In the genomic region with DNA sequence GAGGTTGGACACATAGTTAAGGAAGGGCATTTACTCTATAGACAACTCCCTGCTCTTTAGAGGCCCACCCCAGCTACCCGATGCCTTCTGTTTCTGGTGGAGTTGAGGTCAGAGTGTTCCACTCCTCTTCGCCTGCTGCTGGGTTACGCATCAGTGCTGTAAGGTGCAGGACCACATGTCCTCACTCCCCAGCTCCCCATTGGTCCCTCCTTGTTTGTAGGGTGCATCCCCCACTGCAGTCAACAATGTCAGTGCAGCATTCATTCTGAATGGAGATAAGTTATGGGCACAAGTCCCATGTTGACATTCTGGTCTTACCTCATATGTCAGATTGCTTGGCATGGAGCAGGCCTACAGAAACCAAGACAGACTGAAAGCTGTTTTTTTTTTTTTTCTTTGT, we compare ENCODE assay signal across 17 mouse cellular contexts.
A peak's percentile ranks its signal among the peaks of the same experiment; 100 is the strongest.
DNase-seq lines count a peak whose midpoint lies in the region; ATAC-seq lines count a peak whose summit lies in the region.
"Had no signal": no experiment of that assay in that cellular context is flagged by ENCODE, and none has a peak within 500 bp of the region (broad histone marks: within the 10 kb centered on the region; RNA-seq: fewer than 3 reads in every experiment).

No protein-coding gene starts in this region.

- H3K27ac ChIP-seq in kidney, embryonic 16.5 days (ENCODE audit: low read length), result no peak overlapping the region
- H3K27ac ChIP-seq: macrophage; neural tube, embryonic 12.5 days; stomach, postnatal 0 days had no signal

- H3K4me2 ChIP-seq in kidney, embryonic 16.5 days (replicated peaks; ENCODE audit: low read depth, low read length), result no peak overlapping the region
- H3K4me2 ChIP-seq: neural tube, embryonic 12.5 days had no signal

- 48% methylated on average over 3 of the region's 3 CpGs for WGBS in kidney, embryonic 16.5 days

- H3K9ac ChIP-seq in kidney, embryonic 16.5 days (replicated peaks; ENCODE audit: low read length), result no peak overlapping the region
- H3K9ac ChIP-seq: heart, embryonic 13.5 days; neural tube, embryonic 12.5 days had no signal

- peak; percentile 37; the same call in 1 of the 2 replicates for ATAC-seq in kidney, embryonic 16.5 days (ENCODE audit: low FRiP score, low TSS enrichment)
- ATAC-seq: intestine, embryonic 16.5 days had no signal

- peaks cover 22% of the 10 kb centered on the region for H3K4me1 ChIP-seq in kidney, embryonic 16.5 days (ENCODE audit: insufficient read depth, low read length)

- H3K36me3 ChIP-seq in kidney, embryonic 16.5 days (ENCODE audit: insufficient read depth, low read length), result no peaks in the 10 kb centered on the region
- H3K36me3 ChIP-seq: heart, embryonic 13.5 days; neural tube, embryonic 12.5 days had no signal

- H3K4me3 ChIP-seq in kidney, embryonic 16.5 days (ENCODE audit: low read length), result no peak overlapping the region
- H3K4me3 ChIP-seq: heart, embryonic 13.5 days; neural tube, embryonic 12.5 days had no signal

- intact Hi-C loops in heart, postnatal 25 days (cut with DNase I), result loop anchor here (5.0 kb wide), 1 partner anchor 39 kb away; no protein-coding TSS in a partner anchor

- H3K9me3 ChIP-seq in kidney, embryonic 16.5 days (ENCODE audit: low read length), result no peaks in the 10 kb centered on the region
- H3K9me3 ChIP-seq: heart, embryonic 13.5 days; neural tube, embryonic 12.5 days had no signal

- H3K27me3 ChIP-seq in kidney, embryonic 16.5 days (ENCODE audit: insufficient read depth, low read length), result no peaks in the 10 kb centered on the region
- H3K27me3 ChIP-seq: heart, embryonic 13.5 days; neural tube, embryonic 12.5 days had no signal

- DNase-seq in heart, adult 11 months, result peak; percentile 94
- DNase-seq in heart, postnatal 25 days (ENCODE audit: low spot score), result no peak
- DNase-seq in kidney, postnatal 4 days, result no peak
- peak; percentile 19 for DNase-seq in ovary, adult 18-20 months (ENCODE audit: low spot score)
- DNase-seq in ovary, postnatal 36 days (ENCODE audit: low spot score), result no peak
- DNase-seq in lung, postnatal 36 days, result no peak
- DNase-seq: cerebellum, postnatal 25 days; gastrocnemius, postnatal 36 days; lung, adult 2 months; right cerebral cortex, postnatal 25 days; thymus, postnatal 14 days had no signal

Comparison
In these comparisons a context has a peak if more than half of its experiments do, and no peak if none do; other contexts are left out.
1. DNase-seq: peak in heart, adult 11 months (single experiment) and ovary, adult 18-20 months (single experiment); none in heart, postnatal 25 days (single experiment), kidney, postnatal 4 days (0 of 2), ovary, postnatal 36 days (single experiment) and lung, postnatal 36 days (single experiment).